Mouse (Mus musculus) stomach, embryonic 14.5 days (tissue): ENCODE data around the gene Gja5. TPM values are rescaled to one million over a fixed set of nuclear protein-coding genes. Genes with fewer than 3 reads are reported as not detected.

Source experiments
- ATAC-seq: fragments of 200-750 bp; cut with Nextera tagmentation; 2 replicates; pipeline ENCODE4 v1.8.0; 2017; ENCODE audit warnings: low read depth, moderate TSS enrichment; ENCODE audit not compliant: insufficient number of reproducible peaks, insufficient read depth, low FRiP score
- H3K27ac ChIP-seq: fragments of 300-500 bp; sonication (generic); 2 replicates; pipeline ENCODE4 v1.5.1; 2014; ENCODE audit warnings: mild to moderate bottlenecking, low read length, moderate library complexity, mixed read lengths
- H3K27me3 ChIP-seq: fragments of 300-500 bp; sonication (generic); 2 replicates; pipeline ENCODE4 v1.6.1; 2014; ENCODE audit warnings: low read length, control low read depth, mixed read lengths; ENCODE audit not compliant: control insufficient read depth, insufficient read depth
- H3K36me3 ChIP-seq: fragments of 300-500 bp; sonication (generic); 2 replicates; pipeline ENCODE4 v1.6.1; 2014; ENCODE audit warnings: mild to moderate bottlenecking, control low read depth, low read length, moderate library complexity, mixed read lengths; ENCODE audit not compliant: control insufficient read depth, insufficient read depth
- H3K4me1 ChIP-seq: fragments of 300-500 bp; sonication (generic); 2 replicates; pipeline ENCODE4 v1.6.1; 2014; ENCODE audit warnings: low read length, control low read depth, mixed read lengths; ENCODE audit not compliant: control insufficient read depth, insufficient read depth
- H3K4me2 ChIP-seq: fragments of 300-500 bp; sonication (generic); replicated peaks from 2 replicates; pipeline ENCODE4 v1.6.1; 2014; ENCODE audit warnings: low read depth, low read length, control low read depth
- H3K4me3 ChIP-seq: fragments of 300-500 bp; sonication (generic); 2 replicates; pipeline ENCODE4 v1.5.1; 2014; ENCODE audit warnings: low read depth, low read length, control low read depth
- H3K9ac ChIP-seq: fragments of 300-500 bp; sonication (generic); replicated peaks from 2 replicates; pipeline ENCODE4 v1.6.1; 2014; ENCODE audit warnings: low read depth, mild to moderate bottlenecking, control low read depth, low read length, moderate library complexity, mixed read lengths
- H3K9me3 ChIP-seq: fragments of 300-500 bp; sonication (generic); 2 replicates; pipeline ENCODE4 v1.6.1; 2016; ENCODE audit warnings: low read depth, low read length, control low read depth; ENCODE audit not compliant: control insufficient read depth
- WGBS: fragments of 180-500 bp; shearing (Covaris S2); extraction: QIAGEN DNeasy Blood & Tissue Kit; methylation state at CpG from one replicate; pipeline ENCODE4 v1.1.7; 2014; 5-methylcytosine and 5-hydroxymethylcytosine counted together
- polyA plus RNA-seq: library from polyadenylated mRNA; unstranded; fragments of >200 nt; fragmentation: Nextera tagmentation; extraction: Ambion mirVana; gene quantifications from 2 replicates; pipeline ENCODE4 v1.2.1, GENCODE M21; 2014

Gja5 gene
- polyA plus RNA-seq, 1 experiment from 2014 or later = 5.1 TPM

DNA sequence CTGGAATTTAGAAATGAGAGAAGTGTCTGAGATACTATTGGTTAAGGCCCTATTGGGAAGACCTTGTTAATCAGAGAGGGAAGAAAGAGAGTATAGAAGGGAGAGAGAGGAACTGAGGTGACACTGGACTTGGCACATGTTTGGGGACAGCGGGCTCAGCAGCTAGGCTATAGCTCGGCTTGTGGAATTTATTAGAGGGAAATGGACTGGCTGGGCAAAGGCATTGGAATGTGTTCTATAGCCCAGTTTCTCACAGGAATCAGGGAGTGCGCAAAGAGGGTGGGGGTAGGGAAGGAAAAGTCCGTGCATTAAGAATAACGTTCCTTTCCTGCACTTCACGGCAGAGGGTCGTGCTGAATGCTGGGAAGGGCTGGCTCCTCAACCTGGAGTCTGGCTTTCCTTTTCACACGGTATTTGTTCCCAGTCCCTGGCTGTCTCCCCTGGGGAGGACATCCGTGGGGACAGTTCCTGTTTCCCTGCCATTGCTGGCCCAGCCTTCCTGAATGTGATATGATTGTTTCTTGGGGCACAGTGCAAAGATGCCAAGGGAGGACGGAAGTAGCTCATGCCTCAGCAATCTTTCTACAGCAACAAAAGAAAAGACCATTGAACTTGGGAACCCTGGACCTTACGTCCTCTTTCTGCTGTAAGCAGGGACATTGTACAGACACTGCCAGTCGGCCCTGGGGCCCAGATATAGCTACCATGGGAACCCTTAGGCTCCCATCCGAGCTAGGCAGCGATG is 49.2 kb downstream of the Gja5 start:
- Histone ChIP-seq H3K9ac (no peak overlapping the region), H3K27me3 (no peaks in the 10 kb centered on the region), H3K4me1 (peaks cover 5% of the 10 kb centered on the region; the same call in 1 of the 2 replicates), H3K4me3 (no peak overlapping the region), H3K4me2 (0 out of 2 replicates have a peak overlapping the region, but pooled peaks have one; percentile 12), H3K27ac (no peak overlapping the region), H3K9me3 (no peaks in the 10 kb centered on the region), H3K36me3 (no peaks in the 10 kb centered on the region)
- no peak for ATAC-seq
- WGBS = 36% methylated on average over 14 of the region's 14 CpGs

DNA sequence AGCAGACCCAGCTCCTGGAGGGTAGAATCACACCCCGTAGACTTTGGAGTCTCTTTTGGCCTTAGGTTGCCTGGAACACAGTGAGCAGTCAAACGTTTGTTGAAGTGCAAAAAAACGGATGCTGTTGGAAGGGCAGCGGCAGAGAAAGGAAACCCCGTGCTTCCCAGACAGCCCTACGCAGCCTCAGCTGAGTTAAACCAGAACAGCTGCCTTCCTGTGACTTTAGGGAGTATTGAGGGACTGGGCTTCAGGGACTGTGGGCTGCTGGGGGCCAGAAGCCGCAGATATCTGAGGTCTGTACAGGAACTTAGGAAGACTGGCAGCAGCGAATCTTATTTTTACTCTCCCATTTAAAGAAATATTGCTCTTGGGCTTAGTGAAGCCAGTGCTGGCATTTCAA is 56.1 kb downstream of the Gja5 start:
- H3K9ac ChIP-seq = no peak overlapping the region
- WGBS = 30% methylated on average over 8 of the region's 8 CpGs
- no peaks in the 10 kb centered on the region for H3K27me3 ChIP-seq
- no peak for ATAC-seq
- H3K4me2 ChIP-seq = no peak overlapping the region
- no peak overlapping the region for H3K27ac ChIP-seq
- H3K4me3 ChIP-seq = no peak overlapping the region
- H3K4me1 ChIP-seq = no peaks in the 10 kb centered on the region
- H3K9me3 ChIP-seq = no peaks in the 10 kb centered on the region
- no peaks in the 10 kb centered on the region for H3K36me3 ChIP-seq

DNA sequence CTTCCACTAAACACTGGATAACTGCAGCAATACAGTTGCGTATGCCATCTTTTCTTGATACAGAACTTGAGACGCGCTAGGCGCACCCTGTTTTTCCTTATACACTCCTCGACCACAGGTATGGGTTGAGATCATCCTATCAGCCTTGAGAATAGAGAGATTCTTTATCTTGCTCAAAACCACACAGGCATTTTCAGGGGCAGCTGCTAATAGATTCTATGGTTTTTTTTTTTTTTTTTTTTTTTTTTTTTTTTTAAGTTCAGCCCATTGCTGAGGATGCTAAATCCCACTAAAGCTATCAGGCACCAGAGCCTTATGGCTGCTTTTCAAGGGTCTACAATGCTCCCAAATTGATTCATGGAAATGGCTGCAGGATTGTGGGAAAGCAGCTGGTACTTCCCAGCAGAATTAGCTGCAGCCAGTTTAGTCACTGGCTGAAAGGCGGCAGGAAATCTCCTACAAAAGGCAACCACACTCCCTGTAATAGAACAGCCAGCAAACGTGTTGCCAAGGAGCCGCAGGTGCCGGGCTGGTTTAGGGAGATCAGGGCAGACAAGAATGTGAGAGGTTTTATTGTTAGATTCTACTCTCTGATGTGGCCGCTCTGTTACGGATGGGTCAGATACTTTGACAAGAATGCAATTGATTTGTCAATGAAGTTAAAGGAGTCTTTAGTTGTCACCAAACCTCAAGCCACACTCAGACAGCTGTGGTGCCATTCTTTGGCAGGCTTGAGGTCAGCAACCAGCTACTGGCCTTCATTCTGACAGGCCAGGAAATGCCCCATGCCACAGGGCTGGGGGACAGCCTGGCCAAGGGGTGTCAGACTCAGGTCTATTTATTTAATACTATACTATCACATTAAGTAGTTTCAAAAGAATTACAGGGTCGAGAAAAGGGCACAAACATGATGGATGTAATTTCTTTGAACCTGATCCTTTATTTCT is 58.9 kb downstream of the Gja5 start:
- H3K4me3 ChIP-seq = no peak overlapping the region
- WGBS = 64% methylated on average over 12 of the region's 12 CpGs
- no peak for ATAC-seq

DNA sequence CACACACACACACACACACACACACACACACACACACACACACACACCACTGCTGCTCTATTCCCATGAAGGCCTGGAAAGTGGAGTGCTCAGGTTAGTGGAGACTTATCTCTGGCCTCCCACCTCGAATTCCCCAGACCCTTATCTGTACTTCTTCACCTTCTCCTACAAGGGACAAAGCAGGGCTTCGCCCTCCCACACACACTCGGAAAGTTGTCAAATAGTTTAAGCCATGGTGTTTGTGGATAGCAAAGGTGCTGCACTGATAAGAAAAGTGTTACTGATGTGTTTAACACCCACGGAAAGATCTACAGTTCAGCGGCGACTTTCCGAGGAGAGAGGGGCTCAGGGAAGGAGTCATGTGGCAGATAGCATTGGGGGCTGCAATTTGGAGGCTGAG is 66.5 kb downstream of the Gja5 start:
- Histone ChIP-seq H3K27me3 (no peaks in the 10 kb centered on the region), H3K4me2 (no peak overlapping the region), H3K27ac (no peak overlapping the region), H3K9me3 (no peaks in the 10 kb centered on the region), H3K9ac (no peak overlapping the region), H3K4me3 (no peak overlapping the region), H3K36me3 (no peaks in the 10 kb centered on the region), H3K4me1 (no peaks in the 10 kb centered on the region)
- no peak for ATAC-seq
- 20% methylated on average over 7 of the region's 7 CpGs for WGBS

More for the DNA sequence above, 58.9 kb downstream of the Gja5 start:
- Histone ChIP-seq H3K36me3 (no peaks in the 10 kb centered on the region), H3K27me3 (no peaks in the 10 kb centered on the region), H3K4me1 (no peaks in the 10 kb centered on the region), H3K9ac (no peak overlapping the region), H3K4me2 (no peak overlapping the region), H3K27ac (no peak overlapping the region), H3K9me3 (no peaks in the 10 kb centered on the region)

DNA sequence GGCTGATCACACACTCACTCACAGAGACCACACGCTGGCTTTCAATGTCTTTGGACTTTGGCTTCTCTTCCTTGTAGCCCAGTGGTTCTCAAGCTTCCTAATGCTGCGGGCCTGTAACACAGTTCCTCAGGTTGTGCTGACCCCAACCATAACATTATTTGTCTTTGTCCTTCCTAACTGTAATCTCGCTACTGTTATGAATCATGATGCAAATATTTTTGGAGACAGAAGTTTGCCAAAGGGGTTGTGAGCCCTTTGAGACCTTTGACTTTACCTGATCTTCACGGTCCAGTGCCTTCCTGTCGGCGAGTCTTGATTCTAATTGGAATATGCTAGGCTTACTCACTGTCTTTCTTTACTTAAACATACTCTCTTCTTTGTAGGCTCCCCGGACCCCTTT is 70.0 kb downstream of the Gja5 start:
- Histone ChIP-seq H3K9me3 (no peaks in the 10 kb centered on the region), H3K4me2 (no peak overlapping the region), H3K36me3 (no peaks in the 10 kb centered on the region), H3K4me3 (no peak overlapping the region), H3K4me1 (peaks cover 6% of the 10 kb centered on the region; the same call in 1 of the 2 replicates), H3K9ac (no peak overlapping the region), H3K27me3 (no peaks in the 10 kb centered on the region), H3K27ac (no peak overlapping the region)
- ATAC-seq = no peak
- 82% methylated on average over 7 of the region's 7 CpGs for WGBS

DNA sequence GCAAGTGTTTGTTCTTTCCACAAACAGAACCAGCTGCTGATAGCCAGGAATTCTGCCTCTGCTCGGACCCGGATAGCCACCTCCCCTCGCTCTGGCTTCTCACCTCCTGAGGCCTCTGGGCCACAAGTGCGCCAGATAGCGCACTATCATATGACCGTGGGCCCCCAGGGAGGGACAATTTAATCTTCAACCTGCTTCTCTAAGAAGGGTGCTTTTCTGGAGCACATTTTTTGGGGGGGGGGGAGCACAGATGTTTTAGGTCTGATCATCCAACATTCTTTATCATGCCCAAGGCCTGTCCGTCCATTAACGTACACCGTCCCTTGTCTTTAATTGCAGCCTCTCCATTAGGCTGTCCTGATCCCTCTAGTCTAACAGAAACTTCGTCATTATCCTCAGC is 71.1 kb downstream of the Gja5 start:
- no peak overlapping the region for H3K9ac ChIP-seq
- 73% methylated on average over 10 of the region's 10 CpGs for WGBS
- no peaks in the 10 kb centered on the region for H3K27me3 ChIP-seq
- no peak for ATAC-seq
- H3K27ac ChIP-seq = no peak overlapping the region
- H3K4me3 ChIP-seq = no peak overlapping the region
- H3K36me3 ChIP-seq = no peaks in the 10 kb centered on the region
- H3K9me3 ChIP-seq = no peaks in the 10 kb centered on the region
- H3K4me2 ChIP-seq = no peak overlapping the region
- peaks cover 6% of the 10 kb centered on the region; the same call in 1 of the 2 replicates for H3K4me1 ChIP-seq

DNA sequence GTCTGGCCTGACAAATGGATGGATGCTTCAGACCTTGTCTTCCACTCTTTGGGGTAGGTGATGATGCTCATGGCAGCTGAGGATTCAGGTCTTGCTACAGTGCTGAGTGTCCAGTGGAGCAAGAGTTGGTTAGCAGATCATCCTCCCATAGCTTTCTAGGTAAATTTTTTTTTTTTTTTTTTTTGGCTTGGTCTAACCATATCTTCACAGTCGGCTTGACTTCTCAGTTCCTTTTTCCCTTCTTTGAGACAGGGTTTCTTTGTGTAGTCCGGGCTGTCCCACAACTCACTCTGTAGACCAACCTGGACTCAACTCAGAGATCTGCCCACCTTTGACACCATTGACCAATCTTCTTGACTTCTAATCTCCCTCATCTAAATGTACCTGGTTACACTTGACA is 73.0 kb downstream of the Gja5 start:
- H3K27me3 ChIP-seq = no peaks in the 10 kb centered on the region
- peaks cover 6% of the 10 kb centered on the region; the same call in 1 of the 2 replicates for H3K4me1 ChIP-seq
- no peaks in the 10 kb centered on the region for H3K36me3 ChIP-seq
- H3K9me3 ChIP-seq = no peaks in the 10 kb centered on the region
- 90% methylated on average over 2 of the region's 2 CpGs for WGBS
- ATAC-seq = no peak
- H3K27ac ChIP-seq = no peak overlapping the region
- H3K4me2 ChIP-seq = no peak overlapping the region
- H3K4me3 ChIP-seq = no peak overlapping the region
- H3K9ac ChIP-seq = no peak overlapping the region

DNA sequence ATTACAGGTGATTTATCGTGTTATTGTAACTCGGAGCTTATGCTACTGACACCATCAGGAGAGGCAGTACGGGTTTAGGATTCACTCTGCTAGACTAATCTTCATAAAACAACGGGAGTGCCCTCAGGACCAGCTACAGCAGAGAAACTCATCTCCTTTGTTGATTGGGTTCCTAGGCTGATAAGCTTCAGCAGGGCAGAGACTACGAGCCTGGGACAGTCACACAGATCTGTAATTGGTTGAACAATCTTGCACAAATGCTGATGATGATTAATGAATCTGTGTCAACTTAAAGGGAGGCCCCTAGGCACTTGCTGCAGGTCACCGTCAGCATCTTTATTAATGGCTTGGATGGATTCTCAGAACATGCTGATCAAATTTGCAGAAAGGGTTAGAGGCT is 74.0 kb downstream of the Gja5 start:
- no peak for ATAC-seq
- H3K9ac ChIP-seq = no peak overlapping the region
- H3K36me3 ChIP-seq = no peaks in the 10 kb centered on the region
- no peaks in the 10 kb centered on the region for H3K27me3 ChIP-seq
- H3K4me2 ChIP-seq = no peak overlapping the region
- H3K9me3 ChIP-seq = no peaks in the 10 kb centered on the region
- H3K4me3 ChIP-seq = no peak overlapping the region
- 21% methylated on average over 6 of the region's 6 CpGs for WGBS
- H3K27ac ChIP-seq = no peak overlapping the region
- peaks cover 6% of the 10 kb centered on the region; the same call in 1 of the 2 replicates for H3K4me1 ChIP-seq
